Mouse (Mus musculus): ENCODE data around the gene Rgs4.

- TF ChIP-seq EP300 (IDR thresholded peaks at IDR 0.05; ENCODE audit: low read depth) (no peak), CTCF (IDR thresholded peaks at IDR 0.05; ENCODE audit: low read depth) (no peak)
Measured at GRCm38 (mm10) chr1:169762524-169762923, 15.1 kb upstream of the Rgs4 start.
